Mouse (Mus musculus) small intestine, adult 2 months (tissue): ENCODE results near the gene Ms4a2.

Experiments
- CTCF ChIP-seq: fragments of 200-500 bp; IDR thresholded peaks from 2 replicates; pipeline ENCODE4 v1.5.1; 2012; ENCODE audit warnings: low read depth, mild to moderate bottlenecking, control low read depth, inconsistent platforms, low read length, moderate library complexity, mixed read lengths; ENCODE audit not compliant: insufficient replicate concordance, insufficient read length; ENCODE audit errors: extremely low read depth
- POLR2A ChIP-seq: fragments of 200-500 bp; IDR thresholded peaks from 2 replicates; pipeline ENCODE4 v1.6.1; 2012; ENCODE audit warnings: low read depth, mild to moderate bottlenecking, control low read depth, inconsistent platforms, low read length, moderate library complexity

DNA sequence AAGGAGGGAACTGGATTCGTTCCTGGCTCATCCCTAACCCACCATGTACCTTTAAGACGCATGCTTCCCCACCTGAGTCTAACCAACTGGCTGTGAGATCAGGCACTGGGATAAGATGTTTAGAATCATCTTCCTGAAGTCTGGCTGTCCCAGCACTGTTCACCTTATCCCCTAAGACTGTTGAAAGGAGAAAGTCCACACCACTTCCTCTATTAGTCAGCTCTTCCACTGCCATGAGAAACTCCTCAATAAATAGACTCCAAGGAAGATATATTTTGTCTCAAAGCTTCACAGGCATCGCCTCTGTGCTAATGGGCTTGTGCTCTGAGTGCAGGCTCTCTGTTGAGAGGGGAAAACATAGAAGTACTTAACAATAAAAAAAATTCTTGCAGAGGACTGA, 22.6 kb upstream of the Ms4a2 start:
- TF ChIP-seq POLR2A (no peak), CTCF (no peak)
